Mouse (Mus musculus): ENCODE measurements at regions not wholly inside any gene's neighbourhood (a gene's known extent, or its start where the extent isn't known, plus 50 kb on each side); places are given as distances from the start of the nearest gene placed in this dataset.

- WGBS (ENCODE audit: insufficient replicate concordance) = 77% methylated on average over 2 of the region's 2 CpGs
- Histone ChIP-seq H3K4me3 (ENCODE audit: low read depth, low read length) (no peak overlapping the region), H3K27ac (ENCODE audit: low read depth) (no peak overlapping the region)
These were observed 189.0 kb upstream of the Sash1 start for GRCm38 (mm10) chr10:9074916-9075315.

GRCm38 (mm10) chr10:9071630-9072029 is 185.8 kb upstream of the Sash1 start:
- H3K9ac ChIP-seq (replicated peaks) = no peak overlapping the region
- ATAC-seq (no peak), DNase-seq (peak; percentile 19)
- H3K27me3 ChIP-seq (ENCODE audit: insufficient read depth, low read length) = no peaks in the 10 kb centered on the region
- H3K36me3 ChIP-seq (replicated peaks; ENCODE audit: insufficient read depth, low read length) = no peaks in the 10 kb centered on the region
- no peak overlapping the region for H3K27ac ChIP-seq (ENCODE audit: low read depth)
- TF ChIP-seq EP300 (IDR thresholded peaks at IDR 0.05; ENCODE audit: low read depth) (no peak), CTCF (IDR thresholded peaks at IDR 0.05; ENCODE audit: low read depth) (peak; percentile 58)
- no peak overlapping the region for H3K4me3 ChIP-seq (ENCODE audit: low read depth, low read length)
- WGBS (ENCODE audit: insufficient replicate concordance) = 8% methylated on average over 5 of the region's 5 CpGs
- H3K4me1 ChIP-seq (ENCODE audit: insufficient read depth) = no peaks in the 10 kb centered on the region
- no peak overlapping the region for H3K4me2 ChIP-seq (ENCODE audit: low read depth, low read length)
- no peaks in the 10 kb centered on the region for H3K9me3 ChIP-seq (ENCODE audit: low read length)

More at GRCm38 (mm10) chr10:9074916-9075315, 189.0 kb upstream of the Sash1 start:
- H3K4me2 ChIP-seq (ENCODE audit: low read depth, low read length) = no peak overlapping the region
- no peaks in the 10 kb centered on the region for H3K27me3 ChIP-seq (ENCODE audit: insufficient read depth, low read length)
- no peaks in the 10 kb centered on the region for H3K9me3 ChIP-seq (ENCODE audit: low read length)
- H3K4me1 ChIP-seq (ENCODE audit: insufficient read depth) = no peaks in the 10 kb centered on the region
- no peak for ATAC-seq
- no peak overlapping the region for H3K9ac ChIP-seq (replicated peaks)
- no peaks in the 10 kb centered on the region for H3K36me3 ChIP-seq (replicated peaks; ENCODE audit: insufficient read depth, low read length)
- TF ChIP-seq EP300 (IDR thresholded peaks at IDR 0.05; ENCODE audit: low read depth) = no peak
- TF ChIP-seq CTCF (IDR thresholded peaks at IDR 0.05; ENCODE audit: low read depth) = no peak
- DNase-seq = no peak

GRCm38 (mm10) chr10:9069608-9070190 is 183.8 kb upstream of the Sash1 start:
- Histone ChIP-seq H3K4me1 (ENCODE audit: insufficient read depth) (no peaks in the 10 kb centered on the region), H3K4me3 (ENCODE audit: low read depth, low read length) (no peak overlapping the region), H3K36me3 (replicated peaks; ENCODE audit: insufficient read depth, low read length) (no peaks in the 10 kb centered on the region), H3K9me3 (ENCODE audit: low read length) (no peaks in the 10 kb centered on the region), H3K27me3 (ENCODE audit: insufficient read depth, low read length) (no peaks in the 10 kb centered on the region), H3K4me2 (ENCODE audit: low read depth, low read length) (no peak overlapping the region), H3K27ac (ENCODE audit: low read depth) (no peak overlapping the region), H3K9ac (replicated peaks) (no peak overlapping the region)
- no peak for DNase-seq
- TF ChIP-seq EP300 (IDR thresholded peaks at IDR 0.05; ENCODE audit: low read depth) (no peak), CTCF (IDR thresholded peaks at IDR 0.05; ENCODE audit: low read depth) (no peak)
- WGBS (ENCODE audit: insufficient replicate concordance) = 74% methylated on average over 13 of the region's 13 CpGs
- no peak for ATAC-seq

- no peak for ATAC-seq
- Histone ChIP-seq H3K4me1 (ENCODE audit: insufficient read depth) (no peaks in the 10 kb centered on the region), H3K9ac (replicated peaks) (no peak overlapping the region), H3K36me3 (replicated peaks; ENCODE audit: insufficient read depth, low read length) (no peaks in the 10 kb centered on the region), H3K27ac (ENCODE audit: low read depth) (no peak overlapping the region), H3K9me3 (ENCODE audit: low read length) (no peaks in the 10 kb centered on the region), H3K4me3 (ENCODE audit: low read depth, low read length) (no peak overlapping the region), H3K4me2 (ENCODE audit: low read depth, low read length) (no peak overlapping the region), H3K27me3 (ENCODE audit: insufficient read depth, low read length) (no peaks in the 10 kb centered on the region)
- no peak for DNase-seq
- TF ChIP-seq CTCF (IDR thresholded peaks at IDR 0.05; ENCODE audit: low read depth) = no peak
- TF ChIP-seq EP300 (IDR thresholded peaks at IDR 0.05; ENCODE audit: low read depth) = no peak
- 48% methylated on average over 3 of the region's 3 CpGs for WGBS (ENCODE audit: insufficient replicate concordance)
These were observed 180.7 kb upstream of the Sash1 start for GRCm38 (mm10) chr10:9066566-9066965.

GRCm38 (mm10) chr10:9061979-9062378 is 176.1 kb upstream of the Sash1 start:
- Histone ChIP-seq H3K27ac (ENCODE audit: low read depth) (no peak overlapping the region), H3K4me3 (ENCODE audit: low read depth, low read length) (no peak overlapping the region), H3K4me1 (ENCODE audit: insufficient read depth) (no peaks in the 10 kb centered on the region), H3K9ac (replicated peaks) (no peak overlapping the region), H3K4me2 (ENCODE audit: low read depth, low read length) (no peak overlapping the region), H3K27me3 (ENCODE audit: insufficient read depth, low read length) (no peaks in the 10 kb centered on the region), H3K9me3 (ENCODE audit: low read length) (no peaks in the 10 kb centered on the region), H3K36me3 (replicated peaks; ENCODE audit: insufficient read depth, low read length) (no peaks in the 10 kb centered on the region)
- TF ChIP-seq EP300 (IDR thresholded peaks at IDR 0.05; ENCODE audit: low read depth) = no peak
- no peak for TF ChIP-seq CTCF (IDR thresholded peaks at IDR 0.05; ENCODE audit: low read depth)
- no peak for DNase-seq
- ATAC-seq = no peak
- 83% methylated on average over 3 of the region's 3 CpGs for WGBS (ENCODE audit: insufficient replicate concordance)

- ATAC-seq (no peak), DNase-seq (no peak)
- H3K36me3 ChIP-seq (replicated peaks; ENCODE audit: insufficient read depth, low read length) = no peaks in the 10 kb centered on the region
- no peaks in the 10 kb centered on the region for H3K27me3 ChIP-seq (ENCODE audit: insufficient read depth, low read length)
- TF ChIP-seq EP300 (IDR thresholded peaks at IDR 0.05; ENCODE audit: low read depth) (no peak), CTCF (IDR thresholded peaks at IDR 0.05; ENCODE audit: low read depth) (no peak)
- 58% methylated on average over 3 of the region's 3 CpGs for WGBS (ENCODE audit: insufficient replicate concordance)
- no peaks in the 10 kb centered on the region for H3K9me3 ChIP-seq (ENCODE audit: low read length)
- H3K27ac ChIP-seq (ENCODE audit: low read depth) = no peak overlapping the region
- H3K4me2 ChIP-seq (ENCODE audit: low read depth, low read length) = no peak overlapping the region
- no peak overlapping the region for H3K4me3 ChIP-seq (ENCODE audit: low read depth, low read length)
- no peak overlapping the region for H3K9ac ChIP-seq (replicated peaks)
- H3K4me1 ChIP-seq (ENCODE audit: insufficient read depth) = no peaks in the 10 kb centered on the region
These were observed 169.4 kb upstream of the Sash1 start for GRCm38 (mm10) chr10:9055274-9055673.

GRCm38 (mm10) chr10:9053371-9053770 is 167.5 kb upstream of the Sash1 start:
- ATAC-seq = no peak
- Histone ChIP-seq H3K4me1 (ENCODE audit: insufficient read depth) (no peaks in the 10 kb centered on the region), H3K27ac (ENCODE audit: low read depth) (no peak overlapping the region), H3K27me3 (ENCODE audit: insufficient read depth, low read length) (no peaks in the 10 kb centered on the region), H3K9ac (replicated peaks) (no peak overlapping the region), H3K4me3 (ENCODE audit: low read depth, low read length) (no peak overlapping the region), H3K9me3 (ENCODE audit: low read length) (no peaks in the 10 kb centered on the region), H3K36me3 (replicated peaks; ENCODE audit: insufficient read depth, low read length) (no peaks in the 10 kb centered on the region), H3K4me2 (ENCODE audit: low read depth, low read length) (no peak overlapping the region)
- TF ChIP-seq EP300 (IDR thresholded peaks at IDR 0.05; ENCODE audit: low read depth) = no peak
- TF ChIP-seq CTCF (IDR thresholded peaks at IDR 0.05; ENCODE audit: low read depth) = peak; percentile 59
- DNase-seq = no peak
- WGBS (ENCODE audit: insufficient replicate concordance) = 50% methylated on average over 4 of the region's 4 CpGs

All from liver, postnatal 0 days (tissue).